Mouse (Mus musculus): ENCODE results near the gene Ube2b.

DNA sequence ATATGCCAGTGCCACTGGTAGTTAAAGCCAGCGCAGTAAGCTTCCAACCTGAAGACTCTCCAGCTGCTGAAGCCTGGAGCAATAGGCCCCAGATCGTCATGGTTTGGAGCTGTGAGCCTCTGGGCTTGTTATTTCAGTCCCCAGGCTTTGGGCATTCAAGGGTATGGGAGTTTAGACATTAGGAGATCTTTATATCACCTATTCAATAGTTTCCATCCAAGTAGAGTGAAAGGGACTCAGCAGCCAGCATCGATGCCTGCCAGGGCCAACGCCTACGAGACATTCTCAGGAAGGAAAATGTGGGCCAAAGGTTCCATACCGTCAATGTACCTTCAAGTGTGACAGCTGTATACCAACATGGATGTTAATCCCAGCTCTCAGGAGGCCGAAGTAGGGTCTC, 38.3 kb downstream of the Ube2b start:
- no peak for TF ChIP-seq CTCF (IDR thresholded peaks at IDR 0.05; ENCODE audit: low read depth)
- TF ChIP-seq EP300 (IDR thresholded peaks at IDR 0.05; ENCODE audit: low read depth) = no peak
